Mouse (Mus musculus): ENCODE measurements around the gene Dnajc24. TPM values are rescaled to one million over a fixed set of nuclear protein-coding genes. Genes with fewer than 3 reads are reported as not detected.

Gene Dnajc24
- 36.6 and 72.6 TPM in 2 replicates for polyA plus RNA-seq (2012; rRNA removed)

DNA sequence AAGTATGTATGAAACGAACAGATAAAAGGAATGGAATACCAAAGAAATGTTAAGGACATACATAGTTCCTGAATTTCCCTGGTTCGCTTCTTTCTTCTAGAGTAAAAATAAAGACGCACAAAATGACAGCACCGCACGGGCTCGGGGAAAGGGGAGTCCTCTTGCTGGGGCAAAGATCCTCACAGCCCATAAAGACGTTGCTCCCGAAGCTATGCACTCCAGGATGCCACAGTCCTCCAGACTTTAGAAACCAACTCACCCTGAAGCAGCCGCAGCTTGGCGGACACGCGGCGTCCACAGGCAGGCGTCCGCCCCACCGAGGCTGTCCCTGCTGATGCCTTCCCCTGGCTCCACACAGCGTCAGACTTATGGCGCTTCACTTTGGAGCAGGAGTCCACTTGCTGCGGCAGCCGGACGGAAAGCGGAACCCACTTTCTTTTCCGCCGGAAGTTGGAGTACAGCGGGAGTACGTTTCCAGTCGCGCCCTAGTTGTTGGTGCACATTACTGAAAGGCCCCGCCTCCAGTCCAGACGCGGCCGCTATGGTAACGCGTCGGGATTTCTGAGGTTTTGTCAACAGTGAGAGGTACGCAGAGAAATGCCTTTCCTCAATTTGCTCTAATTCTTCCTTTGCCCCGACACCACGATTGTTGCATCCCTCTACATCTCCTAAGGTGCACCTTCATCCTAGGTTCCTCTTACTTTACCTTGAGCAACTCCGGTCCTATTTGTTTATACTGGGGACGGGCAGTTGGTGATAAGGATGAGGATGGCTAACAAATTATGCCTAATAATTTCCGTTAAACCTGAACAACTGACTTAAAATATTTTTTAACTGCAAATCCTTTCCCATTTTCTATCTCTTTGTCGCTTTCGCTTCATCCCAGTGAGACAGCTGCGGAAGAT, at the start of gene Dnajc24:
Dnajc24 (minus strand) TSS at position 715 of the 905 bp plus-strand sequence.

Other genes starting within 250 kb of the Dnajc24 start
- 11.3 and 20.7 TPM in 2 replicates for gene Elp4, start 99.0 kb downstream of the Dnajc24 start, polyA plus RNA-seq (2012; rRNA removed)
- 37.6 and 63.2 TPM in 2 replicates for gene Immp1l, start 98.9 kb downstream of the Dnajc24 start, polyA plus RNA-seq (2012; rRNA removed)